Mouse (Mus musculus): ENCODE data around the gene Bcl2l2.

Gene Bcl2l2

DNA sequence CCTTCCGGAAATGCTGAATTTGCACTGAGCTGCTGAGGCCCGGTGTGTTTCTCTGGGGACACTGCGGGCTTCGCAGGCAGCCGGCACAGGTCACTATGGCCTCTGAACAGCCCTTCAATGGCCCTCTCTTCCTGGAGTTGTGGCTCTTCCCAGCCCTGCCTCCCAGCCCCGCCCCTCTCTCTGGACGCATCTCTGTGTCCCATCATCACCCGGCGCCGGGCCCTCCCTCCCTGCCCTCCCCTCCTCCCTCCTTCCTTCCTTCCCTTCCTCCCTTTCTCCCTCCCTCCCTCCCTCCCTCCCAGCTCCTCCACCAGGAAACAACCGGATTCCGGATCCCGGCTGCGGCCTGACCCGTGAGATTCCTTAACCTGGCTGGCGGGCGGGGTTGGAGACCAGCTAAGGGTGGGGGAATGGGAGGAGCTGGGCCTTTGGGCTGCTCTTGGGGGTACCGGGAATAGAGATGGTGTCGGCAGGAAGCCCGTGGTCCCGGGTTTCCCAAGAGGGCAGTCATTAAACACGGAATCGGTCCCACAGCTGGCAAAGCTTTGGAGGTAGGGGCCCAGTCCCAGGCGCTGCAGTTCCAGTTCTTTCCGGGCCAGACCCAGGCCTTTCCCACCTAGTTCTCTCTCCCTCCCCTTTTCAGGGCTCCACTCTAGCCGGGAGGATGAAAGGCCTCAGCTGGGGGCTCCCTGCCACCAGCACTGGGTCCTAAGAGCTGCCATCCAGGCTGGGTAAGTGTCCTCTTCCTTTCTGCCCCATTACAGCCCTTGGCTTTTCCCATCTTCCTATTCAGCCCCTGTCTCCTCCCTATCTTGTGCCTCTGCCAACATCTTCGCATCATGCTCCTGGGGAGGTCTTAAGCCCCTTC is at the start of gene Bcl2l2, which contains the start of gene Gm20521:
Gene Bcl2l2, plus strand, starts transcription at position 224 of the 868 bp plus-strand sequence.
Gene Gm20521, plus strand, starts transcription at position 288 of the 868 bp plus-strand sequence.
- peak; percentile 93 for DNase-seq

DNA sequence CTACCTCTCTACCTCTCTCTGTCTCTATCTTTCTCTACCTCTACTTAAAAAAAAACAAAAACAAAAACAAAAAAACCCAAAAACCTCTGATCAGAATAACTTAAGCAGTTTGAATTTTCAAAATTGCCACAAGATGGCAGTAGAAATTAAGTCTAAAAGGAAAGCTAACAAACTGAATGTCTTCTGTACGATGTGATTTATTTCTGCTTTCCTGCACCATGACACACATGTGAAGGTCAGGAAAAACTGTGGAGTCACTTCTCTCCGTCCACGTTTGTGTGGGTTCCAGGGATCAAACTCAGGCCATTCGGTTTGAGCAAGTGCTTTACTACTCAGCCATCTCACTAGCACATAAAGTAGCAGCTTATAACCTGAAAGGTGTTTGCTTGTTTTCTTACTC is 39.7 kb upstream of the Bcl2l2 start:
- peak; percentile 39 for DNase-seq

DNA sequence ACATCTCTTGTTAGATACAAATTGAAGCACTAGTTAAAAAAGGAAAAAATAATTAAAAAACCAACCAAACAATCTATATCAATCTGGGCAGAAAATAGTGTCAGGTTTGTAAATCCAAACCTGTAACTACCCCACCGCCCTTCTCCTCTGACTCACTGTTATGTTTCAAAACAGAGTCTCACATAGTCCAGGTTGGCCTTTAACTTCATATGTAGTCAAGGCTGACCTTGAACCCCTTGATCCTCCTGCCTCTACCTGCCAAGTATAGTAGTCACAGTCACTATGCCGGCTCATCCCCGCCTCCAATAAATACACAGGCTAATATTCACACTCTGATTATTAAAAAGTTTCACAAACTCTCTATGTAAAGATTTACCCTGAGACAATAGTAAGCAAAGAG is 27.5 kb upstream of the Bcl2l2 start:
- DNase-seq: no peak

DNA sequence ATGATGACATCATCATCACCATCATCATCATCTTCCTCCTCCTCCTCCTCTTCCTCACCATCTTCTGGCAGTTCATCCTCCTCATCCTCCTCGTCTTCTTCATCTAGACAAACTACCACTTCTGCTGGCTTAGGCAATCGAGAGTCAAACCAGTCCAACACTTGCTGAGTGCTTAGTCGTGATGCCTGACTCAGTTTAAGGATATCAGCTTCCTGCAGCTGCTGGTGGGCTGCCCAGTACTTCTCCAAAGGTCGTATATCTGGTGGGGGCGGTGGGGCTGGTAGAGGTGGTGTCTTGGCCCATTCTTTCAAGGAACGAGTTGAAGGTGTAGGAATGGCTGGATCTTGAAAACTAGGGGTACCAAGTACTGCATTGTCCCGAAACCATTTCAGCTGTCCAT is 26.5 kb upstream of the Bcl2l2 start:
- DNase-seq: no peak

DNA sequence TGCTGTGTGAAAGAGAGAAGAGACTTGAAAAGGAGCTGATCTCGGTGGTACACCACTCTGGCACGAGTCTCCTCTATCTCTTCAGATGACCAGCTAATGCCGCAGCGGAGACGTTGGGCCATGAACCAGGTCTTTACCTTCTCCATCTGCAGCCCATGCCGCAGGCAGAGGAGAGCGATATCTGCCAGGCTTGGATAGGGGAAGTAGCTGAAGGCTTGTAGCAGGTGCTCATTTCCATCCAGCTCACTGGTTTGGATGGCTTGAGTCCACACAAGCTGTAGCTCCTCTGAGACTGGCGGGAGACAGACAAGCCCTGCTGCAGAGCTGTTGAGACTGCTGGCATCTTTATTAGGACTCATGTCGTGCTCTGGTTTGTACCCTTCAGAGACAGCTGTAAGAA is 25.3 kb upstream of the Bcl2l2 start:
- DNase-seq: no peak

DNA sequence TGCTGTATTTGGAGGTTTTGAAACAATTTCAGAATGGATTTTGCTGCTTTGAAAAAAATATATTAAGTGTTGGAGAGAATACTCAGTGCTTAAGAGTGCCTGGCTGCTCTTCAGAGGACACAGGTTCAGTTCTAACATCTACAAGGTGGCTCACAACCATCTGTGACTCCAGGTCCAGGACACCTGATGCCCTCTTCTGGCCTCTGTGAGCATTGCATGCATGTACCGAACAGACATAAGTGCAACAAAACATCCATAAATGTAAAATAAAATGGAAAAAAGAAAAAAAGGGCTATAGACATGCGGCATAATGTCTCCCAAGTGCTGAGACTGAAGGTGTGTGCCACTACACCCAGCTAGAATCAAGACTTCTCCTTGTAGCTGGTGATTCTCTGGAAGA is 22.7 kb upstream of the Bcl2l2 start:
- DNase-seq: peak; percentile 84

DNA sequence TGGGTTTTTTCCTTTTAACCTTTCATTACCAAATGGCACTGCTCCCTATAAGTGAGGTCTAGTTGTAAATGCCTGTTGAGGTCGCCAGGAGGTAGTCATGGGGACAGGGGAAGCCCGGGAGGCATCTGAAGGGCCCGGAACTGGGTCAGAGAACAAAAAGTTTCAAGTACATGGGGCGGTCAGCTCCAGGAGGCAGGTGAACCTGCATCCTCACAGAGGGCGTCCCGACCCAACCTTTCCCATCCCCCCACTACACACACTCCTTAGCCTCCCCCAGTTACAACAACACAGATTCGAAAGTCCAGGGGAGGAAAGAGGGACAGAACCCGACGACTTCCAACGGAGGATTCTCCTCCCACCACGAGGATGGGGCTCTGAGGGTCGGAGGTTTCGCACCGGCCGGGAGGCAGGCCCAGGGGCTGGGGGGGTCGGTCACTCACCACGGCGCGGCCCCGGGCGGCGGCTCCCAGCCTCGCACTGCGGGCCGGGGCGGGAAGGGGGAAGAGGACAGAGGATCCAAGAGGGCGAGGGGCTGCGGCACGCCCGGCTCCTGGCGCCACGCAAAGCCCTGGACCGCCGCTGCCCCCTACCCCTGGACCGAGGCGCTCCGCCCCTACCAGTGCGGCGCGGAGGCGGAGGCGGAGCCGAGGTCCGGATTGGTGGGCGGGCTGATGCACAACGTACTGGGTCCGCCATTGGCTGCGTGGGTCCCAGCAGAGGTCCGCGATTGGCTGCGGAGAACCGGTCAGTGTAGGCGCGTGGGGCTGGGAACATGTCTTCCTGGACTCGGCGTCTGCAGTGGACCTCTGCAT is 19.5 kb upstream of the Bcl2l2 start:
- DNase-seq: peak; percentile 96

DNA sequence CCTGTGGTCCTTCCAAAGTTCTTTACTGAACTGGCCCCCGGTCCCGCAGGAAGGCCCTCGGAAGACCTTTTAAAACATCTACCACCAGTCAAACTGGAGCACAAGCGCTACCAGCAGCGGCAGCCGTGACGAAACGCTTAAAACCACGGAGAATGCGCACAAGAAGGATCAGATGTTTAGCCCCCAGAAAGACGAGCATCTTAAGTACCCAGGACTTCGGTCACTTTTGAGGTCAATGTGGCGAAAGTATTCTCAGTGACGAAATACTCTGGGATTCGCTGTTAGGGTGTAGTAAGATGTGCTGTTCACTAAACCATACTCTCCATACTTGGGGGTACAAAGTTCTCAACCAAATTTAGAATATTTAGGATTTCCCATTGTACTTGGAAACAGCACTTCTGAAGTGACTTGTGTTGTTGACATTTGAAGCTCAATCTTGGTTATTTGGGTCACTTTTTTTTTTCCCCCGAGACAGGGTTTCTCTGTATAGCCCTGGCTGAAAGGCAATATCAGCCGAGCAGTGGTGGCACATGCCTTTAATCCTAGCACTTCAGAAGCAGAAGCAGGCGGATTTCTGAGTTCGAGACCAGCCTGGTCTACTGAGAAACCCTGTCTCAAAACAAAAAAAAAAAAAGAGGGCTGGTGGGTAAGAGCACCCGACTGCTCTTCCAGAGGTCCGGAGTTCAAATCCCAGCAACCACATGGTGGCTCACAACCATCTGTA is 18.7 kb upstream of the Bcl2l2 start:
- DNase-seq: no peak

DNA sequence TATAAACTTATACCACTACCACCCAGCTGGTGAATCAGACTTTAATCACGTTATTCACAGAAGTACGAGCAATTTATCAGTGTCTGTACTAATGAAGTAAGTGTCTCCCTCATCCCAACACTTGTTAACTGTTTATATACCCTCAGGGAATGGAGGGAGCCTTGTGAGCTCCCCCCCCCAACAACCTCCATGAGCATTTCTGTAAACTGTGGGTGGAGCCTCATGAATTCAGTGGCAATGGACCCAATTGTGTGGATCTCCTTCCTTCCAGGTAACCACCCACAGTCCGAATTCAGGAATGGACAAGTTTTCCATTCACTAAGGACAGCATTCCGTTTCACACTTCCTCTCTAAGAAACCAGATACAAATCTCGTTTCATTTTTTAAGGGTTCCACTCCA is 17.6 kb upstream of the Bcl2l2 start:
- no peak for DNase-seq

DNA sequence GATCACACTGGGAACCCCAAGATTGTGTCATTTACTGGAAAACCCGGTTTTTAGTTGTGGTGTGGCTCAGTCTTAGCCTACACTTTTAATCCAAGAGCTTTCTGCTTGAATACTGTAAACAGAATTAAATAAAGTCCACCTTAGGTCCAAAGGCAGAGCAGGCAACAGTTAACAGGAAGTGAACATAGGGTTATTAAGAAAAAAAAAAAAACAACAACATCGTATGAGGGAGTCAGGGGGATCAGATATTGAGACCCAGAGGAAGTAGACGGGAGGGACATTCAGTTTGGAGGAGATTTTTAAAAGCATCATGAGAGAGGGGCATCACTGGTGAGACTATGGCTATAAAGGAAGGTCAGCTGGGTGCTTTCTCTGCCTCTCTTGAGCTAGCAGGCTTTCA is 16.9 kb upstream of the Bcl2l2 start:
- DNase-seq: no peak

DNA sequence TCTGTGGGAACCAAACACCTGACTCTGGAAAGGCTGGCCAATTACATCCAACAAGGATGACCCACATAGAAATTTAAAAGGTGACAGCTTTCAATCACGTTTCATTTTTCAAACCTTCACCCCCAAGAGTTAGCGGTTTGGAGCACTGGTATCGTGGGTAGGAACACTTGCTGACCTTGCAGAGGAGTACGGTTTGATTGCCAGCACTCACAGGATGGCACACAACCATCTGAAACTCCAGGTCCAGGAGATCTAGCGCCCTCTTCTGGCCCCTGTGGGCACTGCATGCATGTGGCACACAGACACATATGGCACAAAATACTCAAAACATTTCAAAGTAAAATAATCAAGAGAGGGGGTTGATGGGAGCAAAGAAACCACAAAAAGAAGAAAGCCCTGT is 16.2 kb upstream of the Bcl2l2 start:
- DNase-seq: peak; percentile 20

DNA sequence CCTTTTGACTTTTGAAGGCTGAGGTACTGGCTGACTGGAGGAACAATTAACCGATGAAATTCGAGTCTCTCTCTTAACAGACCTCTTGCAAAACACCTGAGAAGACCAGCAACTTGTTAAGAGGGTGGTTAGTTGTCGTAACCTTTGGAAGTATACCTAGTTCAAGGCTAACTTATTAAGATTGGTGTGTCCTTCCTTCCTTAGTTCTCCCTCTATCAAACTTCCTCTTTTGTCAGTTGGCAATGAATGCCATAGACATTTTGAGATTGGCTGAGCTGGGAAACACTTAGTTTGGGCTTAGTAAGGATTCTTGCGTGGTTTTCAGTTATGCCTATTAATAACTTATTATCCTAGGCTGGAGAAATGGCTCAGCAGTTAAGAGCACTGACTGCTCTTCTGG is 15.2 kb upstream of the Bcl2l2 start:
- DNase-seq: no peak

DNA sequence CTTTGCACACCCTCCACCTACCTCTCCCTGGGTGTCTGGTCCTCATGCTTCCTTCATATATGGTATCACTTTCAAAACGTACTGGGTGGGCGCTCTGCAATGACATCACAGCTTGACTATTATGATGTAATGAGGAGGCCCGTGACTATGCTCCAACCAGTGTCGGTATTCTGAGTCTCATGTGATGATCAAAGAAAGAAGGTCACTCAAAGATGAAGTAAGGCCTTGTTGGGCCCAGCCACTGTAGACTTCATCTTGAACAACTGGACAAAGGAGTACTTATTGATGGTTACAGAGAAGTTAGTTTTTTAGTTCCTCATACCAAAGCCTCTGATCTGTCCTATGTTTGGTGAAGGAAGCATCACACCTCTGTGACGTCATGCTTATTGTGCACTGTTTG is 12.3 kb upstream of the Bcl2l2 start, which contains the start of gene Homez:
Gene Homez, minus strand, starts transcription at position 101 of the 400 bp plus-strand sequence.
- no peak for DNase-seq

DNA sequence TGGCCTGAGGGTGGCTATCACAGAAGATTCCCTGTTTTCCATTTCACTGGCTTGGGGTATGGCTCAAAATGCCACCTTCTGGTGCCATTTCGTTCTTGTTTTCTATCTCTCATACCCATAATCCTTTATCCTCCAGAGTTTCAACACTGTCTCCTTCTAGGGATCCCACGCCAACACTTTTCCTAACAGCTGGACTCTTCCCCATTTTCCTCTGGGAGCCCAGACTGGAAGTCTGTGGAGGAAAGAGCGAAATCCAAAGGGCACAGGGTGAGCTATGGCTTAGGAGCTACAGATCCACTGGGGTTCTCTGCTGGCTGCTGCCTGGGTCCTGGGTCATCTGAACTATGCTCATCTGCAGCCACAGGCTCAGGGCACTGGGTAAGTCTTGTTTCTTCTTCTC is 9.0 kb upstream of the Bcl2l2 start:
- DNase-seq: no peak

DNA sequence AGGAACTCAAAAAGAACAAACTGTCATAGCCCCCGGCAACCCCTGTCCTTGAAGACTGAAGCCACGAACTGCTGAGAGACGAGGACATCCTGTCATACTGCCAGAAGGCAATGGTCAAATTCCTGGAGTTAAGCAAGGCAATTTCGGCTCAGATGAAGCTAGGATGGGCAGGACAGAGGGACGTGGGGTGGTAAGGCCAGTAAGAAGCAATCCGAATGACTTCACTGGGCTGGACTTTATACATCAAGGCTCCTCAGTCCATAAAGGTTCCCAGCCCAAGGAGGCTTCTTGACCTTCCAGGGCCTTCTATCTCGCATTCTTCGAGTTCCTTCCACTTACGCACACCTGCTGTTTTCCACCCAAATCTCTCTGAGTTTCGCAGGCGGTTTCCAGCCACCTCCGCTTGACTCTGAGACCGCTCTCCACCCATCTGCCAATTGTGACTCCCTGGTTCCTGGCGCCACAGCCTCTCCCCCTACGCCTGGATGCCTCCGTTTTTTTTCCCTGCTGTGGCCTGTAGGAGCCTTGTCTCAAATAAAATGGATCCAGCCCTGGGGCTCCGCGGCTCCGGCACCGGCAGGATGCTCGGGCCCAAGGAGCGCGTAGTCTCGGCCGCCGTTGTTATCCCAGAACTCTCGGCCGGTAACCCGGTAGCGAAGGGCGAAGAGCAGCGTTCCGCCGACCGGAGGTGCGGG is 7.2 kb upstream of the Bcl2l2 start:
- DNase-seq: no peak

DNA sequence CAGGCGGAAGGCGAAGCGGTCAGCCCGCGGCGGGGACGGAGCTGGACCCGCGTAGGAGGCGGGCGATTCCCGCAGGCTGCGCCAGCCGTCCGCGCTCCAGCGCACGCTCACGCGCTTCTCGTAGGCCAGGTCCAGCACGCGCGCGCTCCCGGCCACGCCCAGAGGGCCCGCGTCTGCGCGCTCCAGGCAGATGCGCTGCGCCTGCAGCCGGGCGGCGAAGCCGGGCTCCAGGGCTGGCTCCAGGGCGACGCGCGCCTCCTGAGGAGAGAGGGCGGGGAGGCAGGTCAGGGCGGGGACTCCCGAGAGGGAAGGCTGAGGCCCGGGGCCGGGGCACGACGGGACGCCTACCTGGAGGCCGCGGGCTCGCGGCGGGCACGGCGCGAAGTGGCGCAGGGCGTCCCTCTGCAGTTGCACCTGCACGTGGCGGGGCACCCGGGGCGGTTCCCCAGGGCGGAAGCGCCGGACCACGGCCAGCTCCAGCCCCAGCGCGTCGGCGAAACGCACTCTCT is 6.6 kb upstream of the Bcl2l2 start:
- DNase-seq: peak; percentile 93

DNA sequence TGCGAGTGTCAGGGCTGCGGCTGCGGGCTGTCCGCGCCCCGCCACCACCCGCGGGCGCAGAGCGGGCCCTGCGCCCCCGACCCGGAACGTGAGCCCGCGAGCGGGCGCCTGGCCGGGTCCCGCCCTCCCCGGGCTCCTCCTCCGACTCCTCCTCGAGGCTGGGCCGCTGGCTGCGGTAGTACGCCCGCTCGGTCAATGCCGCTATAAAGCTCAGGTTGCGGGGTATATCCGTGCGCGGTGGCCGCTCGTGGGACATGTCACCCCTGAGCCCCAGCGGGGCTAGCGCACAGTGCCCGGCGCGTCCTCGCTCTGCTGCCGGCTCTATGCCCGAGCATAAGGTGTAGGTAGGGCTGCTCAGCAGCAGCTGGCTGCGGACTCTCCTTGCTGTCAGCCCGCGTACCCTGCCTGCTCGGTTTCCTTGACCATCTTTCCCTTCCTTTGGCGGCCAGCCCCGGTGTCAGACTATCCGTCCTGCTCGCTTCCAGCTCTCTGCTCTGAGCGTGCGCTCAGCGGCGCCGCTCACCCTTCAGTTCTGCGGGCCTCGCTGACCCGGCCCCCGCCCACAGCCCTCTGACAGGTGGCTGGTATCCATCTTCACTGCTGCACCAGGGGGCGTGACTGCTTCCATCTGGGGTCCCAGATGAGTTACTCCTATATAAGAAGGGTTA is 6.0 kb upstream of the Bcl2l2 start, which contains the start of gene Ppp1r3e:
Gene Ppp1r3e, minus strand, starts transcription at position 503 of the 668 bp plus-strand sequence.
- peak; percentile 67 for DNase-seq

DNA sequence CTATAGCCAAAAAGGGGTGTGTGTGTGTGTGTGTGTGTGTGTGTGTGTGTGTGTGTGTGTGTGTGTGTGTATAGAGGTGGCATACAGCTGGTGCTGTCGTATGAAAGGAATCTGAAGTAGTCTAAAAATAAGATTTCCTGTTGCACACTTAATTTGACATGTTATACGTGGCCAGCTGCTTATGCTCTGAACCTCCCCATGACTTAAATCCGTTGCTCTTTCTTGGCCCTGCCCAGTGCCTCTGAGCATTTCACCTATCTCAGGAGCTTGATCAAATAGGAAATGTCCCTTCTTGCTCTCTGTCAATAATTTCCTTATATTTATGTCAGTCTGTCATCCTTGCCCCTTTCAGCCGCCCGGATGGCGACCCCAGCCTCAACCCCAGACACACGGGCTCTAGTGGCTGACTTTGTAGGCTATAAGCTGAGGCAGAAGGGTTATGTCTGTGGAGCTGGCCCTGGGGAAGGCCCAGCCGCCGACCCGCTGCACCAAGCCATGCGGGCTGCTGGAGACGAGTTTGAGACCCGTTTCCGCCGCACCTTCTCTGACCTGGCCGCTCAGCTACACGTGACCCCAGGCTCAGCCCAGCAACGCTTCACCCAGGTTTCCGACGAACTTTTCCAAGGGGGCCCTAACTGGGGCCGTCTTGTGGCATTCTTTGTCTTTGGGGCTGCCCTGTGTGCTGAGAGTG is 990 bp downstream of the Bcl2l2 start:
- no peak for DNase-seq

DNA sequence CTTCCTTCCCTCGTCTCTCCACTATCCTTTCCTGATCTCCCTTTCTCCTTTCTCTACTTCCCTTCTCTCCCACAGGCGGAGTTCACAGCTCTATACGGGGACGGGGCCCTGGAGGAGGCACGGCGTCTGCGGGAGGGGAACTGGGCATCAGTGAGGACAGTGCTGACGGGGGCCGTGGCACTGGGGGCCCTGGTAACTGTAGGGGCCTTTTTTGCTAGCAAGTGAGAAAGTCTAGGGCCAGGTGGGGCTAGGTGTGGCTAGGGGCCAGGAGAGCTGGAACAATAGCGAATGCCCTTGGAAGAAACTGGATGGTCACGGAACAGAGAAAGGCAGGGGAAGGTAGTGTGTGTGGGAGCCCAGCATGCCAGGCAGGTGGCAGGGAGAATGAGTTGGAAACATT is 2.1 kb downstream of the Bcl2l2 start:
- DNase-seq: no peak

DNA sequence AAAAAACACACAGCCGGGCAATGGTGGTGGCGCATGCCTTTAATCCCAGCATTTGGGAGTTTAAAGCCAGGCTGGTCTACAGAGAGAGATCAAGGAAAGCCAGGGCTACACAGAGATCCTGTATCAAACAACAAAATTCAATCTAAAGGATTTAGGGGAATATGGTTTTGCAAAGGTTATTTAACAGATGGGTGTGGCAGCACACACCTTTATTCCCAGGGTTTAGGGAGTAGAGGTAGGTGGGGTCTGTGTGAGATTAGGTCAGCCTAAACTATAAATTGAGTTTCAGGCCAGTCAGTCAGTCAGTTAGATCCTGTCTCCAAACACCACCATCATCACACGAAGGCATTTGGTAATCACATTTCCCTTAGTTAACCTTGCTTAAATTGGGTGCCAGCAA is 9.0 kb downstream of the Bcl2l2 start, which contains the start of gene Pabpn1:
Gene Pabpn1, plus strand, starts transcription at position 301 of the 400 bp plus-strand sequence.
- DNase-seq: no peak

DNA sequence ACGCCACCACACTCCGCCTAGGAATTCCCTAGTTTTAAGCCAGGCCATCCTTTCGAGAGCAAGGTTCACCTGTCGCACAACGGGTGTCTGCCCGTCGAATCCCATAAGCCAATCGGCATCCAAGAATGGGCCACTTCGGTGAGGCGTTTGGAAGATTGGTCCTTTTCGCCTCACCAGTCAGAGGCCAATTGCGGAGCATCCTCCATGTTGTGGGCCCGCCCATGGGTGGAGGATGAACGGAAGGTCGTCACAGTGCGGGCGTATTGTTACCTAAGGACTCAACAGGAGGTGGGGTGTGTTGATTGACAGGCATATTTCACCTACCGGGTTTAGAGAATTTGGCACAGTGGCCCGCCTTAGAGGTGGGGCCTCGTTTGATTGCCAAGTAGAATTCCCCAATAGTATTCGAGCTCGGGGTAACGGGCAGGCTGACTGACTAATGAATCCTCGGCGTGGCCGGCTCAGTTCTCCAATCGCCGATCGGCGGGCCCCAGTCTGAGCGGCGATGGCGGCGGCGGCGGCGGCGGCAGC is 10.5 kb downstream of the Bcl2l2 start:
- DNase-seq: peak; percentile 99
